Mouse (Mus musculus) heart, embryonic 13.5 days (tissue): Measurements from ENCODE around the gene Itgax. TPM values are rescaled to one million over a fixed set of nuclear protein-coding genes. Genes with fewer than 3 reads are reported as not detected.
"Not testable (repeated sequence)": the region's sequence is repeated elsewhere in the genome, so short reads cannot be mapped to it uniquely, and the experiment has no call there.

ENCODE experiments used
- ATAC-seq: fragments of 200-750 bp; cut with Nextera tagmentation; 2 replicates; pipeline ENCODE4 v1.8.0; 2017; ENCODE audit warnings: moderate TSS enrichment; ENCODE audit not compliant: insufficient number of reproducible peaks, low FRiP score, low TSS enrichment; ENCODE audit errors: extremely low read depth
- H3K27ac ChIP-seq: fragments of 300-500 bp; sonication (generic); replicated peaks from 2 replicates; pipeline ENCODE4 v1.5.1; 2015; ENCODE audit warnings: moderate library complexity, mild to moderate bottlenecking, inconsistent platforms
- H3K27me3 ChIP-seq: fragments of 300-500 bp; sonication (generic); replicated peaks from 2 replicates; pipeline ENCODE4 v1.6.1; 2015; ENCODE audit warnings: mild to moderate bottlenecking, inconsistent platforms
- H3K36me3 ChIP-seq: fragments of 300-500 bp; sonication (generic); 2 replicates; pipeline ENCODE4 v1.6.1; 2015; ENCODE audit warnings: mild to moderate bottlenecking, inconsistent platforms
- H3K4me1 ChIP-seq: fragments of 300-500 bp; sonication (generic); 2 replicates; pipeline ENCODE4 v1.6.1; 2015; ENCODE audit warnings: inconsistent platforms
- H3K4me2 ChIP-seq: fragments of 300-500 bp; sonication (generic); 2 replicates; pipeline ENCODE4 v1.6.1; 2015; ENCODE audit warnings: inconsistent platforms, mild to moderate bottlenecking, moderate library complexity
- H3K4me3 ChIP-seq: fragments of 300-500 bp; sonication (generic); 2 replicates; pipeline ENCODE4 v1.5.1; 2015; ENCODE audit warnings: moderate library complexity, mild to moderate bottlenecking, inconsistent platforms
- H3K9ac ChIP-seq: fragments of 300-500 bp; sonication (generic); 2 replicates; pipeline ENCODE4 v1.6.1; 2015; ENCODE audit warnings: inconsistent platforms, mild to moderate bottlenecking, moderate library complexity
- H3K9me3 ChIP-seq: fragments of 300-500 bp; sonication (generic); 2 replicates; pipeline ENCODE4 v1.6.1; 2016; ENCODE audit warnings: inconsistent platforms
- WGBS: fragments of 180-500 bp; shearing (Covaris S2); methylation state at CpG from one replicate; pipeline ENCODE4 v1.1.7; 2015; ENCODE audit warnings: mixed read lengths; 5-methylcytosine and 5-hydroxymethylcytosine counted together
- polyA plus RNA-seq: library from polyadenylated mRNA; unstranded; fragments of >200 nt; fragmentation: Nextera tagmentation; extraction: Ambion mirVana; gene quantifications from 2 replicates; pipeline ENCODE4 v1.2.1, GENCODE M21; 2015

Itgax gene
- polyA plus RNA-seq, 1 experiment from 2014 or later: 0.15 TPM

GRCm38 (mm10) chr7:128115211-128115958 is 14.0 kb upstream of the Itgax start:
- ATAC-seq: no peak
- no peak overlapping the region for H3K4me2 ChIP-seq
- no peaks in the 10 kb centered on the region for H3K36me3 ChIP-seq
- H3K9me3 ChIP-seq: no peaks in the 10 kb centered on the region
- H3K4me1 ChIP-seq: no peaks in the 10 kb centered on the region
- no peaks in the 10 kb centered on the region for H3K27me3 ChIP-seq
- no peak overlapping the region for H3K9ac ChIP-seq
- no peak overlapping the region for H3K27ac ChIP-seq
- no peak overlapping the region for H3K4me3 ChIP-seq
- 65% methylated on average over 5 of the region's 5 CpGs for WGBS

- no peak for ATAC-seq
- Histone ChIP-seq H3K36me3 (no peaks in the 10 kb centered on the region), H3K27me3 (no peaks in the 10 kb centered on the region), H3K27ac (no peak overlapping the region), H3K4me1 (no peaks in the 10 kb centered on the region), H3K9me3 (no peaks in the 10 kb centered on the region), H3K4me2 (no peak overlapping the region), H3K9ac (no peak overlapping the region), H3K4me3 (no peak overlapping the region)
- 91% methylated on average over 5 of the region's 5 CpGs for WGBS
Measured at GRCm38 (mm10) chr7:128116396-128116795, 13.0 kb upstream of the Itgax start.

GRCm38 (mm10) chr7:128119726-128120490 is 9.4 kb upstream of the Itgax start:
- H3K4me3 ChIP-seq: no peak overlapping the region
- H3K27ac ChIP-seq: no peak overlapping the region
- 76% methylated on average over 6 of the region's 6 CpGs for WGBS
- no peaks in the 10 kb centered on the region for H3K4me1 ChIP-seq
- H3K9me3 ChIP-seq: no peaks in the 10 kb centered on the region
- H3K9ac ChIP-seq: no peak overlapping the region
- ATAC-seq: no peak
- no peaks in the 10 kb centered on the region for H3K27me3 ChIP-seq
- no peaks in the 10 kb centered on the region for H3K36me3 ChIP-seq
- no peak overlapping the region for H3K4me2 ChIP-seq

GRCm38 (mm10) chr7:128132148-128132547 is 2.8 kb downstream of the Itgax start:
- peaks cover 2% of the 10 kb centered on the region; the same call in 1 of the 2 replicates for H3K9me3 ChIP-seq
- H3K27me3 ChIP-seq: no peaks in the 10 kb centered on the region
- no peak for ATAC-seq
- H3K4me1 ChIP-seq: peaks cover 28% of the 10 kb centered on the region
- H3K27ac ChIP-seq: no peak overlapping the region
- H3K36me3 ChIP-seq: no peaks in the 10 kb centered on the region
- no peak overlapping the region for H3K4me2 ChIP-seq
- no peak overlapping the region for H3K4me3 ChIP-seq
- 45% methylated on average over 5 of the region's 5 CpGs for WGBS
- H3K9ac ChIP-seq: no peak overlapping the region

GRCm38 (mm10) chr7:128133596-128133995 is 4.2 kb downstream of the Itgax start:
- Histone ChIP-seq H3K4me2 (no peak overlapping the region), H3K27me3 (no peaks in the 10 kb centered on the region), H3K36me3 (no peaks in the 10 kb centered on the region), H3K9ac (no peak overlapping the region), H3K9me3 (peaks cover 2% of the 10 kb centered on the region; the same call in 1 of the 2 replicates), H3K27ac (no peak overlapping the region), H3K4me3 (no peak overlapping the region), H3K4me1 (peaks cover 13% of the 10 kb centered on the region)
- 78% methylated on average over 2 of the region's 2 CpGs for WGBS
- ATAC-seq: no peak

GRCm38 (mm10) chr7:128136927-128137326 is 7.6 kb downstream of the Itgax start:
- H3K27ac ChIP-seq: no peak overlapping the region
- ATAC-seq: no peak
- H3K4me2 ChIP-seq: no peak overlapping the region
- no peak overlapping the region for H3K9ac ChIP-seq
- no peaks in the 10 kb centered on the region for H3K27me3 ChIP-seq
- H3K9me3 ChIP-seq: peaks cover 2% of the 10 kb centered on the region; the same call in 1 of the 2 replicates
- WGBS: 38% methylated on average over 4 of the region's 4 CpGs
- no peak overlapping the region for H3K4me3 ChIP-seq
- no peaks in the 10 kb centered on the region for H3K36me3 ChIP-seq
- peaks cover 8% of the 10 kb centered on the region; the same call in 1 of the 2 replicates for H3K4me1 ChIP-seq

GRCm38 (mm10) chr7:128139611-128140010 is 10.3 kb downstream of the Itgax start:
- H3K9me3 ChIP-seq: no peaks in the 10 kb centered on the region
- no peak overlapping the region for H3K9ac ChIP-seq
- no peak overlapping the region for H3K4me2 ChIP-seq
- H3K36me3 ChIP-seq: no peaks in the 10 kb centered on the region
- H3K4me3 ChIP-seq: no peak overlapping the region
- 0 out of 2 replicates have a peak, but pooled peaks cover 3% of the 10 kb centered on the region for H3K4me1 ChIP-seq
- no peaks in the 10 kb centered on the region for H3K27me3 ChIP-seq
- no peak for ATAC-seq
- WGBS: 88% methylated on average over 6 of the region's 6 CpGs
- H3K27ac ChIP-seq: no peak overlapping the region

- Histone ChIP-seq H3K4me3 (no peak overlapping the region), H3K9me3 (no peaks in the 10 kb centered on the region)
- WGBS: 87% methylated on average over 8 of the region's 8 CpGs
Measured at GRCm38 (mm10) chr7:128150970-128151369, 21.6 kb downstream of the Itgax start.

GRCm38 (mm10) chr7:128154076-128154475 is 24.7 kb downstream of the Itgax start, which contains the start of gene Itgad:
Itgad (plus strand) TSS chr7:128154376.
- peak within 1 kb of the TSS; percentile 36 for H3K4me3 ChIP-seq
- no peaks in the 10 kb centered on the region for H3K27me3 ChIP-seq
- no peak for ATAC-seq
- no peaks in the 10 kb centered on the region for H3K9me3 ChIP-seq
- peaks cover 7% of the 10 kb centered on the region for H3K4me1 ChIP-seq
- H3K36me3 ChIP-seq: no peaks in the 10 kb centered on the region
- WGBS: 86% methylated on average over 21 of the region's 21 CpGs
- no peak within 1 kb of the TSS for H3K27ac ChIP-seq
- peak within 1 kb of the TSS; percentile 66 for H3K4me2 ChIP-seq
- peak within 1 kb of the TSS; percentile 68 for H3K9ac ChIP-seq

More at GRCm38 (mm10) chr7:128150970-128151369, 21.6 kb downstream of the Itgax start:
- Histone ChIP-seq H3K4me2 (no peak overlapping the region), H3K36me3 (no peaks in the 10 kb centered on the region), H3K9ac (no peak overlapping the region), H3K4me1 (peaks cover 9% of the 10 kb centered on the region), H3K27ac (no peak overlapping the region), H3K27me3 (peaks cover 3% of the 10 kb centered on the region; the same call in 1 of the 2 replicates)
- ATAC-seq: no peak

GRCm38 (mm10) chr7:128154924-128155323 is 25.6 kb downstream of the Itgax start:
- H3K4me3 ChIP-seq: peak overlapping the region; percentile 36
- peaks cover 6% of the 10 kb centered on the region; the same call in 1 of the 2 replicates for H3K4me1 ChIP-seq
- ATAC-seq: no peak
- 25% methylated on average over 10 of the region's 10 CpGs for WGBS
- H3K27me3 ChIP-seq: no peaks in the 10 kb centered on the region
- H3K9me3 ChIP-seq: no peaks in the 10 kb centered on the region
- no peaks in the 10 kb centered on the region for H3K36me3 ChIP-seq
- peak overlapping the region; percentile 68 for H3K9ac ChIP-seq
- no peak overlapping the region for H3K27ac ChIP-seq
- H3K4me2 ChIP-seq: peak overlapping the region; percentile 66

GRCm38 (mm10) chr7:128158688-128159354 is 29.5 kb downstream of the Itgax start:
- not testable (repeated sequence) for H3K36me3 ChIP-seq, H3K4me2 ChIP-seq, H3K27me3 ChIP-seq, H3K4me1 ChIP-seq, H3K9ac ChIP-seq, H3K27ac ChIP-seq, H3K4me3 ChIP-seq, H3K9me3 ChIP-seq, ATAC-seq
- 75% methylated on average over 8 of the region's 8 CpGs for WGBS
